ENCODE assay signal across 8 mouse cellular contexts in the genomic region with DNA sequence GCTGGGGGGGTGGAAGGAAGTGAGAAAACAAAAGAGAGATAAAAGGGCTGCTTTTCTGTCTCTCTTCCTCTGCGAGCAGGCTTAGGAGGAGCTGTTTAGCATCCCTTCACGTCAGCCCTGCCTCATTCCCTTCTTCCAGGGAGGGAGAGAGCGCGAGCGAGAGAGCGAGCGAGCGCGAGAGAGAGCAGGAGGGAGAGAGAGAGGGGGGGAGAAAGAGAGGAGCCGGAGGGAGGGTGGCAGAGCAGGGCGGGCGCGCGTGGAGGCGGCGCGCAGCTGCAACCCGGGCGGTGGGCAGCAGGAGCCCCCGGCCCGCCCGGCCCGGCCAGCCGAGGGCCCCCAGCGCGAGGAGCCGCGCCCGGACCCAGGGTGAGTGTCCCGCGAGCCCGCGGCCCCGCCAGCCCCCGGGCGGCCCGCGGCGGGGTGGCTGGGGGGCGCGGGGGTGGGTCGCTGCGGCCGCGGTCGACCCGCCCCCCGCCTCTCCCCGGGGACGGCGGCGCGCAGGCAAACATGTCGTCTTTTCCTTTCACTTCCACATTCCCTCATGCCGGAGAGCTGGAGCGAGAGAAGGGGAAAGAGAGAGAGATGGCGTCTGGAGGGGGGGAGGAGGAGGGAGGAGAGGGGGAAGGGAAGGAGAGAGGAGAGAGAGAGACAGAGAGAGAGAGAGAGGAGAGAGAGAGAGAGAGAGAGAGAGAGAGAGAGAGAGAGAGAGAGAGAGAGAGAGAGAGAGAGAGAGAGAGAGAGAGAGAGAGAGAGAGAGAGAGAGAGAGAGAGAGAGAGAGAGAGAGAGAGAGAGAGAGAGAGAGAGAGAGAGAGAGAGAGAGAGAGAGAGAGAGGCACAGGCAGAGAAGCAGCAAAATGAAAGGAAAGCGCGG. TPM values are rescaled to one million over a fixed set of nuclear protein-coding genes. Genes with fewer than 3 reads are reported as not detected.
A peak's percentile ranks its signal among the peaks of the same experiment; 100 is the strongest.
DNase-seq lines count a peak whose midpoint lies in the region; ATAC-seq and TF ChIP-seq lines count a peak whose summit lies in the region.

No protein-coding gene starts in this region.

- intact Hi-C loops in left cerebral cortex, postnatal 36 days (cut with DNase I): loop anchor here (2.0 kb wide), 1 partner anchor 88 kb away; the partner anchor contains the start of gene Idh2

- H3K36me3 ChIP-seq in forebrain, embryonic 15.5 days: no peaks in the 10 kb centered on the region
- H3K36me3 ChIP-seq in hindbrain, embryonic 14.5 days (replicated peaks; ENCODE audit: control insufficient read depth, insufficient read depth): no peaks in the 10 kb centered on the region
- H3K36me3 ChIP-seq in midbrain, embryonic 11.5 days (ENCODE audit: control insufficient read depth, insufficient read depth, low read length): no peaks in the 10 kb centered on the region
- H3K36me3 ChIP-seq in stomach, embryonic 14.5 days (ENCODE audit: control insufficient read depth, insufficient read depth, low read length): no peaks in the 10 kb centered on the region

- peak; percentile 98 for DNase-seq in heart, adult 11 months
- DNase-seq in heart, adult 8-10 months (ENCODE audit: low spot score): no peak
- DNase-seq in brain, embryonic 14.5 days (ENCODE audit: low read depth): peak; percentile 88
- peak; percentile 68 for DNase-seq in hindbrain, embryonic 14.5 days (ENCODE audit: low spot score)
- peak; percentile 53 to 69 for DNase-seq in left cerebral cortex, postnatal 36 days (ENCODE audit: low spot score in 2 of 2)
- DNase-seq in midbrain, embryonic 11.5 days (ENCODE audit: low spot score, missing footprints): peak; percentile 95

- peak; percentile 79 for TF ChIP-seq POLR2A in brain, embryonic 14.5 days (IDR thresholded peaks at IDR 0.05; ENCODE audit: borderline replicate concordance, extremely low read depth, insufficient read depth, insufficient read length, poor library complexity, severe bottlenecking)

- H3K4me3 ChIP-seq in forebrain, embryonic 15.5 days: peak overlapping the region; percentile 68
- peak overlapping the region; percentile 61 for H3K4me3 ChIP-seq in hindbrain, embryonic 14.5 days (replicated peaks; ENCODE audit: low read length)
- peak overlapping the region; percentile 92 for H3K4me3 ChIP-seq in midbrain, embryonic 11.5 days (ENCODE audit: low read depth, low read length)
- H3K4me3 ChIP-seq in stomach, embryonic 14.5 days (ENCODE audit: low read depth, low read length): peak overlapping the region; percentile 93

- TF ChIP-seq CTCF in brain, embryonic 14.5 days (IDR thresholded peaks at IDR 0.05; ENCODE audit: borderline replicate concordance, extremely low read depth, insufficient read depth, insufficient read length): no peak

- H3K9me3 ChIP-seq in forebrain, embryonic 15.5 days: no peaks in the 10 kb centered on the region
- no peaks in the 10 kb centered on the region for H3K9me3 ChIP-seq in hindbrain, embryonic 14.5 days (ENCODE audit: control insufficient read depth, low read length)
- no peaks in the 10 kb centered on the region for H3K9me3 ChIP-seq in midbrain, embryonic 11.5 days (ENCODE audit: control insufficient read depth, low read length)
- H3K9me3 ChIP-seq in stomach, embryonic 14.5 days (ENCODE audit: control insufficient read depth, low read depth, low read length): no peaks in the 10 kb centered on the region

- WGBS in forebrain, embryonic 15.5 days: 1% methylated on average over 31 of the region's 59 CpGs
- 2% methylated on average over 22 of the region's 59 CpGs for WGBS in hindbrain, embryonic 14.5 days
- WGBS in midbrain, embryonic 11.5 days: under 1% methylated on average over 45 of the region's 59 CpGs
- WGBS in stomach, embryonic 14.5 days: under 1% methylated on average over 27 of the region's 59 CpGs

- peak overlapping the region; percentile 94 for H3K9ac ChIP-seq in forebrain, embryonic 15.5 days (replicated peaks)
- peak overlapping the region; percentile 93 for H3K9ac ChIP-seq in hindbrain, embryonic 14.5 days
- peak overlapping the region; percentile 98 for H3K9ac ChIP-seq in midbrain, embryonic 11.5 days (ENCODE audit: low read length)
- H3K9ac ChIP-seq in stomach, embryonic 14.5 days (replicated peaks; ENCODE audit: low read depth, low read length): peak overlapping the region; percentile 94

- no peaks in the 10 kb centered on the region for H3K27me3 ChIP-seq in forebrain, embryonic 15.5 days
- H3K27me3 ChIP-seq in hindbrain, embryonic 14.5 days (ENCODE audit: control insufficient read depth, insufficient read depth, low read length): no peaks in the 10 kb centered on the region
- H3K27me3 ChIP-seq in midbrain, embryonic 11.5 days (ENCODE audit: control insufficient read depth, insufficient read depth, low read length): no peaks in the 10 kb centered on the region
- no peaks in the 10 kb centered on the region for H3K27me3 ChIP-seq in stomach, embryonic 14.5 days (ENCODE audit: control insufficient read depth, insufficient read depth, low read length)

- H3K27ac ChIP-seq in forebrain, embryonic 15.5 days (replicated peaks): peak overlapping the region; percentile 98
- H3K27ac ChIP-seq in hindbrain, embryonic 14.5 days: peak overlapping the region; percentile 96
- H3K27ac ChIP-seq in midbrain, embryonic 11.5 days (ENCODE audit: low read depth, low read length): peak overlapping the region; percentile 98
- H3K27ac ChIP-seq in stomach, embryonic 14.5 days (ENCODE audit: low read length): peak overlapping the region; percentile 97

- H3K4me2 ChIP-seq in forebrain, embryonic 15.5 days (replicated peaks): peak overlapping the region; percentile 90
- H3K4me2 ChIP-seq in hindbrain, embryonic 14.5 days (replicated peaks): peak overlapping the region; percentile 82
- H3K4me2 ChIP-seq in midbrain, embryonic 11.5 days: peak overlapping the region; percentile 98
- H3K4me2 ChIP-seq in stomach, embryonic 14.5 days (replicated peaks; ENCODE audit: low read depth, low read length): peak overlapping the region; percentile 92

- peak; percentile 62 for ATAC-seq in forebrain, embryonic 15.5 days (replicated peaks)
- ATAC-seq in hindbrain, embryonic 14.5 days (ENCODE audit: low FRiP score): peak; percentile 61
- peak; percentile 15 for ATAC-seq in midbrain, embryonic 11.5 days (ENCODE audit: low FRiP score)
- ATAC-seq in stomach, embryonic 14.5 days (ENCODE audit: insufficient number of reproducible peaks, insufficient read depth, low FRiP score, low read depth): peak; percentile 34; the same call in 1 of the 2 replicates

- peaks cover 43% of the 10 kb centered on the region for H3K4me1 ChIP-seq in forebrain, embryonic 15.5 days
- peaks cover 19% of the 10 kb centered on the region for H3K4me1 ChIP-seq in hindbrain, embryonic 14.5 days (replicated peaks; ENCODE audit: control insufficient read depth, insufficient read depth, low read length)
- peaks cover 27% of the 10 kb centered on the region for H3K4me1 ChIP-seq in midbrain, embryonic 11.5 days (ENCODE audit: control insufficient read depth, insufficient read depth, low read length)
- peaks cover 3% of the 10 kb centered on the region; the same call in 1 of the 2 replicates for H3K4me1 ChIP-seq in stomach, embryonic 14.5 days (ENCODE audit: control insufficient read depth, insufficient read depth, low read length)

RNA-seq across cellular contexts. Expression of gene Zfp710, which starts 1.7 kb away (rescaled TPM):
- 10 to 100 TPM; 28.5 to 39.5 (median 31.3) TPM for total RNA-seq in heart, adult 8-10 months (2022)
- 34.8 and 36.1 TPM in 2 replicates for polyA plus RNA-seq in brain, embryonic 14.5 days (2012; rRNA removed)
- polyA plus RNA-seq in forebrain, embryonic 15.5 days (2015; fragmentation: Nextera tagmentation; extraction: Ambion mirVana): 21.1 and 22.1 TPM in 2 replicates
- 14.7 and 17.5 TPM in 2 replicates for polyA plus RNA-seq in hindbrain, embryonic 14.5 days (2014; fragmentation: Nextera tagmentation; extraction: Ambion mirVana)
- 10 to 100 TPM; 18.4 to 20.2 TPM for total RNA-seq in left cerebral cortex, postnatal 36 days (2021)
- 25.6 and 31.3 TPM in 2 replicates for polyA plus RNA-seq in midbrain, embryonic 11.5 days (2014; fragmentation: Nextera tagmentation; extraction: Ambion mirVana)
- polyA plus RNA-seq in stomach, embryonic 14.5 days (2014; fragmentation: Nextera tagmentation; extraction: Ambion mirVana): 16.4 and 16.6 TPM in 2 replicates
